Mouse (Mus musculus): Measurements from ENCODE around the gene Iqgap1.
"Not testable (repeated sequence)": the region's sequence is repeated elsewhere in the genome, so short reads cannot be mapped to it uniquely, and the experiment has no call there.

Gene Iqgap1

DNA sequence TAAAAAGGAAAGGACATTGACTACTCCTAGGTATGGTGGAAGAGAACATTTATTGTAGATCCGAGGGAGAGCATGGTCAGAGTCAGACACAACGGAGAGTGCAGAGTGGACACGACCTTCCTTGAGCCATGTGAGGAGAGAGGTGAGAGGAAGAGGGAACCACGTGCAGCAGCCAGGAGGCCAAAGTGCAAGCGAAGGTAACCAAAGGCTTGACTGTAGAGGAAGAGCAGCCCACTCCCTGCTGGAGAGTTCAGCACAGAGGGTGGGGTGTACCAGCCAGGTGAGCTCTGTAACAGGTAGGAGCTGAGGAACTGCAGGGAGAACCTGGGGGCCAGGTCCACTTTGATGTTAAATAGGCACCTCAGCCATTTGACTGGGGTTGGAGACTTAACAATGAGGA is 16.4 kb upstream of the Iqgap1 start:
- DNase-seq: no peak

DNA sequence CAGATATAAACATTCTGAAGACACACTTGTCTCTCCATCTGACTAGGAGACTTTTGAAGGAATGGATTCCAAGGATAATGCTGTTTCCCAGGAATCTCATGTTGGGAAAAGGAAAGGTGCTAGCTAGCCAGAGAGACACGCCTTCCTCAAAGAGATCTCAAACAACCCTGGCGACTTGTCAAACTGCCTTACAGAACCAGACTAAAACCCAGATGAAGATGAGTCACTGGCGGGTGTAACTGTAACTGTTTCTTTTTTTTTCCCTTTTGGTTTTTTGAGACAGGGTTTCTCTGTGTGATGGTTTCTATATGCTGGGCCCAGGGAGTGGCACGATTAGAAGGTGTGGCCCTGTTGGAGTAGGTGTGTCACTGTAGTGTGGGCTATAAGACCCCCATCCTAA is 15.2 kb upstream of the Iqgap1 start:
- DNase-seq: no peak

DNA sequence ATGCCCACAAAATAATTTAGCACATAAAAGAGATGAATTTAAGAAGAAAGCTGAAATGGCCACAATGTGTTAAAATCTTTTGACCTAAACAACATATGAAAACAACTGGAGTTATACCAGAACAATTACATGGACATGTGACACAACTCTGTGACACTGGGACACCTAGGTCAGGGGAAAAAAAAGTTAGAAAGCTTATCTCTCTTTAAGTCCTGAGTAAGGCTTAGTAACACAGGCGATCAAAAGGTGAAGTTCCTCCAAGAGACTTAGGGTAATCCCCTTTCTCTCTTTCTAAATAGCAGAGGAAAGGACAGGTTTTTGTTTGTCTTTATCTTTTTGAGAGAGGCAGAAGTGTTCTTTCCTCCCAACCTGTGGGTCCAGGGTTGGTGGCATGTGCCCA is 14.5 kb upstream of the Iqgap1 start:
- no peak for DNase-seq

DNA sequence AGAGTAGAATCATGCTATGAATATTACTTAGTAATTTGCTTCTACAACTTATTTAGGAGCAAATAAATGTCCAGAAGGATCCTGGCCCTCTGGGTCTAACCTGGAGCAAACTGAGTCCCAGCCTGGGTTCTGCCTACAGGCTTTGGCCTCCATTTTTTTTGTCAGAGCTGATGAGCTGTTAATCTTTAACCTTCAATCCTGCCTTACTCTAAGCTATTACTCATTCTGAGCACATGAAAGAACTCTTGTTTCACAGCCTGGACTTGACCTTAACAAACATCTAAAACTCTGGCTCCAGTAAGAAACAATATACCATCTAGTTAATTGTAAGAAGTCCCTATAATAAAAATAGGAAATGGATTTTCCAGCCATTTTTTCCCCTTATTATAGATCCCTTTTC is 14.0 kb upstream of the Iqgap1 start:
- no peak for DNase-seq

DNA sequence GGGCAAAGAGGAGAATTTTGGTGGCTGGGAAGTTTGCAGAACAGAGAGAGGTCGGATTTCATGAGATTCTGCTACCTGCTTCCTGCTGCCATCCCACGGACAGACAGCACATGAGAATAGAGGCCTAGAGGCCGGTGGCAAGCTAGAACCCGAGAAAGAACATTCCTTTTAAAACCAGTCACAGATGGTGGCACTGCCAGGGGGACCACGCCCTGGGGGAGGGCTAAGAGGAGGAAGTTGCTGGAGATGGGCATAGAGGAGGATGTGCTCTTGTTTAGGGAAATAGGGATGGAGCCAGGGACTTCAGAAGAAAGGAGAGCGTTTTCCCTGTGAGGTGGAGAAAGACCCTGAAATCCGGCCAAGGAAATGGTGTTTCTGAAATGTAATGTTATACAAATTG is 12.5 kb upstream of the Iqgap1 start:
- no peak for DNase-seq

DNA sequence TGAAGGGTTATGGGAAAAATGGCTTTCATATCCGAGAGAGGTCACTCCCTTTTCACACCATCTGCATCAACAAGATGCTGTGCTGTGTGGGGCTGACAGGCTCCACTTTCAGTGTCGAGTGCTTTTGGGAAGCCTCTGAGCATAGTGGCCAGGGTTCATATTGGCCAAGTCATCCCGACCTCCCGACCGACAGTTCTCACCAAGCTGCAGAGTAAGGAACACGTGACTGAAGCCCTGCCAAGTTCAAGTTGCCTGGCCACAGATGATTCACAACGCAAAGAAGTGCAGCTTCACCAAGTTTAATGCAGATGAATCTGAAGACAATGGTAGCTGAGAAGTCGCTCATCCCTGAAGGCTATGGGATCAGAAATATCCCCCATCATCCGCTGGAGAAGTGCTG is 12.0 kb upstream of the Iqgap1 start:
- DNase-seq: no peak

DNA sequence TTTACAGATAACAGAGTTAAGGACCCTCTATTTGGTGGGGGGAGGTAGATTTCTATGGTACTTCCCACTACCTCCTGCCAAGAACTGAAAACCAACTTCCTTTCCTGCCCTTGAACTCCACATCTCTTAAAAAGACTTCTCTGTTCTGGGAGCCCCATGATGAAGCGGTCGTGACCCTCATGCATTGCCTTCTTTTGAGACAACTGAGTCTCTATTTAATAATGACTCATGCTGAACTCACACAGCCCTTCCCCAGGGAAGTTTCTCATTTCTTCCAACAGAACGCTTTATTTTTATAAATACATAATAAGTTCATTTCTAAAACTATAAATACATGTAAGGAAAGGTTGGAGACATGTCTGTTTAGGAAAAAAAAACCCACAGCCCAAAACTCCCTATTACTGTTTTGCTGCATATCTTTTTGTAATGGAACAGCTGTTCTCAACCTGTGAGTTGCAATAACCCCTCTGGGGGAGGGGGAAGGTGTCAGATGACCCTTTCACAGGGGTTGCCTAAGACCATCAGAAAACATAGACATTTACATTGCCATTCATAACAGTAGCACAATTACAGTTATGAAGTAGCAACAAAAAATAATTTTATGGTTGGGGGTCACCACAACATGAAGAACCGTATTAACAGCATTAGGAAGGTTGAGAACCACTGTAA is 10.3 kb upstream of the Iqgap1 start:
- no peak for DNase-seq

DNA sequence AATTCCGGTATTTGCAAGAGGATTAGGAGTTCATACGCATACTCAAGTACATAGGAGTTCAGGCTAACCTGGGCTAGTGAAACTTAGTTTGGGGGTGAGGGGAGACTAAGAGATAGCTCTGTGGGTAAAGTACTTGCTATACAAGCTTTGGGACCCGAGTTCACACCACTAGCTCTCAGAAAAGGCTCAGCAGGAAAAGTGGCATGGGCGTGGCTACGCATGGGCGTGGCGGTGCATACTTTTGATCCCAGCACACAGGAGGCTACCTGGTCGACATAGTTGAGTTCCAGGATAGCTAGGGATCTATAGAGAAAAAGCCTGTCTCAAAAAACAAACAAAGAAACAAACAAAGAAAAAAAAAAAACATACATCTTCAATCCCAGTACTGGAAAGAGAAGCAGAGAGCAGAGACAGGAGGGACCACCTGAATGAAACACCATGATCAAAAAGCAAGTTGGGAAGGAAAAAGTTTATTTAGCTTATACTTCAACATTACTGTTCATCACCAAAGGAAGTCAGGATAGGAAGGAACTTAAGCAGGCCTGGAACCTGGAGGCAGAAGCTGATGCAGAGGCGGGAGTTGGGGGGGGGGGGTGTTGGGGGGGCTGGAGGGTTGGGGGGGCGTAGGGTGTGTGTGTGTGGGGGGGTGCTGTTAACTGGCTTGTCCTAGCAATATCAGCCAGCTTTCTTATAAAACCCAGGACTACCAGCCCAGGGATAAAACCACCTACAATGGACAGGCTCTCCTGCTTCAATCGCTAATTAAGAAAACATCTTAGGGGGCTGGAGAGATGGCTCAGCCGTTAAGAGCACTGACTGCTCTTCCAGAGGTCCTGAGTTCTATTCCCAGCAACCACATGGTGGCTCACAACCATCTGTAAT is 8.1 kb upstream of the Iqgap1 start:
- no peak for DNase-seq

DNA sequence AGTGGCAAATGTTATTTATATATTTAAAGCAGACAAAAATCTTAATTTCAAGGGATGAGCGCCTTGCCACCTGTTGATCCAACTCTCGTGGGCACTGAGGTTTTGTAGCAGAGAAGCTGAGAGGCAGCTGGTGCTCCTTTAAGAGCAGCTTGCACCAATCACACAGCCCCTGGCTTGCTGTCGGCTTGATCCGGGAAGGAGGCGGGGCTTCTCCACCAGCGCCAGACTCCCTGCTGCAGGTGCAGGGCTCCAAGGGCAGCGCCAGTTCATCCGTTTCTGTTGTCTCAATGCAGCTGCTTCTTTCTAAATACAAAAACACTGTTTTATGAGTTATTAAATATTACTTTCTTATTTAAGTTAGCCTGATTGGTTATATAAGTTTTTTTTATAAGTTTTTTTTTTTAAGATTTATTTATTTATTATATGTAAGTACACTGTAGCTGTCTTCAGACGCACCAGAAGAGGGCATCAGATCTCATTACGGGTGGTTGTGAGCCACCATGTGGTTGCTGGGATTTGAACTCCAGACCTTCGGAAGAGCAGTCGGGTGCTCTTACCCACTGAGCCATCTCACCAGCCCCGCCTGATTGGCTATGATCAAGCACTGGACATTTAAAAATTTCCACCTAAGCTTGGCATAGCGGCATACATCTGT is 7.3 kb upstream of the Iqgap1 start:
- not testable (repeated sequence) for DNase-seq

DNA sequence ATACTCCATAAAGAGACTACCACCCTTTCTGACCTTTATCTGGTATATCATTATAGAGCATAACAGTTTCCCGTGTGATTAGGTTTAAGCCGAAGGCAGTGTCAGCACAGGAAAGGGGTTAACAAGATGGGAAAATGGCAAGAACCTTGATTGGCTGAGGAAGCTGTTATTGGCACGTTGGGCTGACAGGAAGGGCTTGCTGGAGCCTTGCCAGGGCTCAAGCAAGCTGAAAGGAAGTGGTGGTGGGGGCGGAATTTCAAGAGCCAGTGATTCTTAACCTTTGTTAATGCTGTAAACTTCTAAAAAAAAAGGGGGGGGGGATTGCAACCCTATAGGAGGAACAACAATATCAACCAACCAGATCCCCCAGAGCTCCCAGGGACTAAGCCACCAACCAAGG is 6.4 kb upstream of the Iqgap1 start:
- DNase-seq: no peak

DNA sequence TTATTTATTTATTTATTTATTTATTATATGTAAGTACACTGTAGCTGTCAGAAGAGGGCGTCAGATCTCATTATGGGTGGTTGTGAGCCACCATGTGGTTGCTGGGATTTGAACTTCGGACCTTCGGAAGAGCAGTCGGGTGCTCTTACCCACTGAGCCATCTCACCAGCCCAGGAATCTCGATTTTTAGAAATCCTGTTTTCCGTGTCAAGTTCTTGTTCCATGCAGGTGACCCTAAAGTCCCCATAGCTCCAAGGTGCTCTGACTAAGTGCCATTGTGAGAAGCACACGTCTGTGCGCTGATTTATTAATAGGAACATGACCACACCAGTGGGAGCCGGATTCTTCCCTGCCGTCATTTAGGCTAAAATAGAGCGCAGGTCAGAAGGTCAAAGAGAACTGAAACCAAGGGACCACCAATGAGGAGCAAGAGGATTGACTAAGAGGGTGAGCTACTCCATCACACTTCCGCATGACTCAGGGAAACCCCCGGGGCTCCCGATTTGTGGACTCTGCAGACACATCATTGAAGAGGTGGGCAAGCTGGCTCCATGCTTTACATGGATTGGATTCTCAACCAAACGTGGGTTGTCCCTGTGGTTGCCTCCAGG is 4.5 kb upstream of the Iqgap1 start:
- no peak for DNase-seq

DNA sequence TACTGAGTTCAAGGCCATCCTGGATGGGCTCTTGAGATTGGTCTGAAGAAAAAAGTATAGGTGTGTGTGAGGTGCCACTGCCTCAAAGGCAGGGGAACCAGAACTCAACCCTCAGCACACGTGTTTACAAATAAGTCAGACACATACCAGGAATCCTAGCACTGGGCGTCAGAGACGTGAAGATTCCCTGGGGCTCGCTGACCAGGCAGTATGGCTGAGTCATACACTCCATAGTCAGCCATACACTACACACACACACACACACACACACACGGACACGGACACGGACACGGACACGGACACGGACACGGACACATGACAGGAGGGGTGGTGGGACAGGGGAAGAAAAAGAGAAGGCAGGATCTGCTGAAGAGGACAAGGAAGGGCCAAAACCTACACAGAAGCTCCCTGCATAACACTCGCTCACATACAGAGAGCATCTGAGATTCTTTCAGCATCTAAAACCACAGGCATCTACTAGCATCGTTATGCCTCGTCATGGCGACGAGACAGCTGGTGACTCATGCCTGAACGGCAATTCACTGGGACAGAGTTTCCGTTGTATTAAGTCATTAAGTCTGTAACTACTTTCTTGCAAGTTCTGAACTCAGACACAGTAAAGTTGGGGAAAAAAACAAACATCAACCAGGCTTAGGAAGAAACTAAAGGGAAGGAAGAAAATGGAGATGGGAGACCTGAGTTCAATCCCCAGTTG is 2.5 kb upstream of the Iqgap1 start:
- DNase-seq: no peak

DNA sequence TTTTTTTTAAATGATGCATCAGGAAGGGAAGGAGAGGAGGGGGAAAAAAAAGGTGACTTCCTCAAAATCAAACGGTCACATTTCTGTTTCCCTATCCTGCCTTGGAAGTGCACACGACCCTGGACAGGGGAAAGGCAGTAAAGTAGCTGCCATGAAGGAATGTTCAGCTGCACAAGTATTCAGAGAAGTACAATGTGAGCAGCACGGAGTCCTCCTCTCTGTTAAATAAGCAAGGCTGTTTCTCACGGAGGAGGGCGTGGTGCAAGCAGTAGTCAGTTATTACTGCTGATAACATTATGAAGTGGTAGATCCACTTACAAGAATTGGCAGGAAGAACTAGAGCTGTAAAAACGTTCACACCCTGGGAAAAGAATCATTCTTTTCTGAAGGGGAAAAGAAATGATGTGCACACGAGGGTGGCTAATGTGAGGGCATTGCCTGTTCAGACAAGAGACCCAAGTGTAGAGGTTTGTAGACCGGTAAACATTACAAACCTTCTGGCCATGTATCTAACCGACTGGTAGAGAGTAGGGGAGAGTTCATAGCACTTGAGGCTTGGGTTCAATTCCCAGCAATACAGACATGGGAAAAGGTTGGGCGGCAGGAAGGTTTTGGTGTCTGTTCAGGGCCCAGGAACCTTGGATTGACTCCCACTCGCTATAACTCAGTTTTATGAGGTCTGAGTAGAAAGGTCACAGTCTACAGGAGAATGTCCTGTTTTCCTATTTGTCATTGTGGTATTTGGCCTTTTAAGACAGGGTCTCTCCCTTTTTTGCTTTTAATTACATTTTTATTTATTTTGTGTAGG is 1.7 kb downstream of the Iqgap1 start:
- no peak for DNase-seq

DNA sequence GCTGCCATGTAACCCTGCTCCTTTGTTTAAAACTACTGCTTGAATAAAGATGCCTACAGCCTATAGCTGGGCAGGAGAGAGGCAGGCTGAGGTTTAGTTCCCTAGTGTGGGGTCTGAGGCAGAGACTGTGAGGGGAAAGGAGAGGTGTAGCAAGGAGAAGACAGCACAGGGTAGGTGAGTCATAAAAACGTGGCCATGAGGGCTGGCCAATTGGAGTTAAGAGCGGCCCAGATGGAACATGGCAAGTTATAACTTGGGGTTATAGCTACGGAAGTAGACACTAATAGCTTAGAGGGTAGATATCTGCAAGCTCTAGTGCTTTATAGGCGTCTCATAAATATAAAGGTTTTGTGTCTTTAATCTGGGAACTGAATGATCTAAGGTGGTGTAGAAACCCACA is 2.5 kb downstream of the Iqgap1 start:
- DNase-seq: no peak

DNA sequence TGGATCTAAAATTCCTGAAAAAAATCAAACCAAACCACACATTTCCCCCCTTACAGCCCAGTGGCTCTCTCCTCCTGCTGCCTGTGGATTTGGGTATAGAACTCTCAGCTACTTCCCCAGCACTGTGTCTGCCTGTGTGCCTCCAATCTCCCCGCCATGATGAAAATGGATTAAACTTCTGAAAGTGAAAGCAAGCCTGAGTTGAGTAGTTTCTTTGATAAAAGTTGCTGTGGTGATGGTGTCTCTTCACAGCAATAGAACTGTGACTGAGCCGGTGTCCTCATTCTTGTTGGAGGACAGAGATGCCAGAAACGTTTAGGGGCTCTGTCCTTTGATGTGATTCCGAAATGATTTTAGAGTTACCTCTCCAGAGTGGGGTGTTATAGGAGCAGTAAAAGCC is 4.9 kb downstream of the Iqgap1 start:
- no peak for DNase-seq

DNA sequence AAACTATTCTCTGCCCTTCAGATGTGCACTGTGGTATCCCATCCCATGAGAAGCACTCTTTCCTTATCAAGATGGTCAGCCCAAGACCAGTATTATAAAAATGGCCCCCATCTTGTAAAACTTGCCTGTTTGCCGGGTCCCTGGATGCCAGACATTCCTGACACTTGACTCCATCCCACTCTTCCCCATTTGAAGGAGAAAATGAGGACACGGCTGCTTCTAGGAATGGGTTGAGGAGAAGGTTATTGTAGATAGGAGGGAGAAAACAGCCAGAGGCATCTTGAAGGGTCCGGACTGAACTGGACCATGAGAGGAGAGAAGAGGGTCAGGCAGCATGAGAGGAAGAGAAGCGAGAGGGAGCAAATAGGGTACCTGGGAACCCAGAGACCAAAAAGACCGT is 9.1 kb downstream of the Iqgap1 start:
- no peak for DNase-seq

DNA sequence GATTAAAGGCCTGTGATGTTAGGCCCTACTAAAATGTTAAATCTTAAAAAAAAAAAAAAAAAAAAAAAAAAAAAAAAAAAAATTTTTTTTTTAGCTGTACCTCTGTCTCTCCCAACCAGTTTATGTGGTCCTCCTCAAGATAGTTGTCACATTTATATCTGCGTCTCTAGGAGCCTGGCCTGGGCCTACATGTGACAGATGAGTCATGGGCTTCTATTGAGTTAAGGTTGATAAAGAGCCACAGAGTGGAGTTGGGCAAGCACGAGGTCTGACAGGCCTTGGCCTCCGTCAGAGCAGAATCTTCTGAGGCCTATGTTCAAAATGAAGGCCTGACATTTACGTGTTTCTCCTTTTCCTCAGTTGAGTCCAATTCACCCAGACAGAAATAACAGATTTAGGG is 12.4 kb downstream of the Iqgap1 start:
- no peak for DNase-seq

DNA sequence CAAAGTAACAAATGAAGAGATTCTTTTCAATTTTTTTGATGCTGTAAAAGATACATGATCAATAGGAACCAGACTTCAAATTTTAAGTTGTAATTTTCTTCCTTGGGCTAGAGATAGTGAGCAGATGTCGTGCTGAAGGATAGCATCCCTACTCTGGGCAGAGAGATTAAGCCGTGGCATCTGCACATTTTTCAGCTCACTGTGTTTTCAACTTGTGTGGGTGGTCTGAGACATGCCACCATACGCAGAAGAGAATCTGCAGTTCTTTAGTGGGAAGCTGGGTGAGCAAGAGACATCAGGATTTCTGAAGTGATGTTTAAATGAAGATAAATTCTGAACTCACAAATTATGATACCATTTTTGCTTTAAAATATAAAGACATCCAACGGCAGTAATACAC is 19.4 kb downstream of the Iqgap1 start:
- no peak for DNase-seq

DNA sequence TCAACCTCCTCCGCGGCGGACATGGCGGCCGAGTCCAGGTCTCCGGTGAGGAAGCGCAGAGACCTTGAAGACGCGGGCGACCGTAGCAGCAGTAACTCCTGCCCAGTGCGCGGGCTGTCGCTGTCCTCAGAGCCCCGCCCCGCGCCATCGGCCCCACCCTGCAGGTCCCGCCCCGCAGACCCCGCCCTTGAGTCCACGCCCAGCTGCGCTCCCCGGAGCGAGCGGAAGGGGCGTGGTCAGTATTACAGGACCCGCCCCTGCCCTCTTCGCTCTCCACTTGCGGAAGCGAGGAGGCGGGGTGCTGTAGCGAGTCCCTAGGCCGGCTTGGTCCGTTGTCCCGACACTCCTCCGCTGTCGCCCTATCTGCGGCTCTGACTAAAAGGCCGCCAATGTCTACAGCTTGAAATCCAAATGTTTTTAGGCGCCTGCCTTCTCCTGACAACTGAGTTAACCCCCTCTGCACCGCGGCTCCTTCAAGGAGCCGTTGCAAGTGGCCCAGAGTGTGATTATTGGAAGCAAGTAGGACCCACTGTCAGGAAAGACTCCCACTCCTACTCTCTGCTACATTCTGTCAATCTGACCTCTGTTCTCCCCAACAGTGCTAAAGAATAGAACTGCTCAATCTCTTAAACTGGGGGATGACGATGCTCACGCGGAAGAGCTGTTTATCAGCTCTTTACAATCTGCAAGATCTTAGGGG is 22.5 kb downstream of the Iqgap1 start:
- DNase-seq: peak; percentile 90

DNA sequence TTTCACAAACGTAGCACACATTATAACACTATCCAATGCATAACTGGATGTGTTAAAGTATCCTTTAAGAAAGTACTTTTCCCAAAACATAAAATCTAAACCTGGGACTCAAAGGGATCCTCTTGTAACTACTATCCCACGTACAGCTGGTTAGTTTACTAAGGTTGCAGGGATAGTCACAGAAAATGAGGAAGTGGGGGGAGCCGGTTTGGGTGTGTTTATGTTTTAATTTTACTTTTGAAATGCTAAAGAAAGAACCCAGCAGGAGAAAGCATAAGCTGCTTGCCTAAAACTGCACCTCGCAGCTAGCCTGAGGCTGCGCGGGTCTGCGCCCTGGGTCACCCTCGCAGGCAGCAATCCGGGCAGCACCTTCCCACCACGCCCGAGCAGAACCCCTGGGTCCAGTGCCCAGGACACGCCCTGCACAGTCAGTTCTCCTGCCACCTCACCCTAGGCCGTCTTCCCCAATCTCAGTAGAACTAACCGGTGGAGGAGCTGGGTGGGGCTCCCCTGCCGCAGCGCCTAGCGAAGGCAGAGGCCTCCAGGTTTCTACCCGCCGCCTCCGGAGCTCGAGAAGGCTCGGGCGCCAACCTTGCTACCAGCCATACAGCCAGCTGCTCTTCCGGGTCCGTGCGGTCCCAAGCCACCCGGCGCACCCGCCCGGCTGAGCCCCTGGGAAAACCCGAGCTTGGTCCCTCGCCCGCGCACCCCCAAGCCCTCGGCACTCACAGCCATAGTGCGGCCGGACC is 23.2 kb downstream of the Iqgap1 start:
- no peak for DNase-seq

DNA sequence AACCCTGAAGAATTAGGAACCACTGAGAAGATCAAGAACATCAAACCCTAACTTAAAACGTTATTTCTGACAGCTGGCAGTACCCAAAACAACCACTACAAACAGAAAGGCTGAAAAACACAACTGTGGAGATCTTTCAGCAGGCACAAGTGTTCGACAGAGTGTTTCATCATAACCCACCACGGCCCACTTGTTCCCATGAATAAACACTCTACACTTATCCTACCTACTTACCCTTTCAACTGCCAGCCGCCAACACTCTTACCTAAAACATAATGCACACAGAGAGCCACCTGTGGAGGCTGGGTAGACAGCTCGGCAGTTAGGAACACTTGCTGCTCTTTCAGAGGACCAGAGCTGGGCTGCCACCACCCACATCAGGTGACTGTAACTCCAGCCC is 26.5 kb downstream of the Iqgap1 start:
- no peak for DNase-seq

Data from right cerebral cortex, postnatal 25 days (tissue).